Mouse (Mus musculus): ENCODE data around the gene Sorl1.

GRCm38 (mm10) chr9:42138248-42138858 lies 14.3 kb upstream of the Sorl1 start:
- TF ChIP-seq MAFK (IDR thresholded peaks at IDR 0.05; ENCODE audit: insufficient read depth, low read depth, low read length) = no peak
- TF ChIP-seq CHD2 (IDR thresholded peaks at IDR 0.05; ENCODE audit: low read depth, low read length) = no peak
